Mouse (Mus musculus): Measurements from ENCODE around the gene Wdr24.

Gene Wdr24

DNA sequence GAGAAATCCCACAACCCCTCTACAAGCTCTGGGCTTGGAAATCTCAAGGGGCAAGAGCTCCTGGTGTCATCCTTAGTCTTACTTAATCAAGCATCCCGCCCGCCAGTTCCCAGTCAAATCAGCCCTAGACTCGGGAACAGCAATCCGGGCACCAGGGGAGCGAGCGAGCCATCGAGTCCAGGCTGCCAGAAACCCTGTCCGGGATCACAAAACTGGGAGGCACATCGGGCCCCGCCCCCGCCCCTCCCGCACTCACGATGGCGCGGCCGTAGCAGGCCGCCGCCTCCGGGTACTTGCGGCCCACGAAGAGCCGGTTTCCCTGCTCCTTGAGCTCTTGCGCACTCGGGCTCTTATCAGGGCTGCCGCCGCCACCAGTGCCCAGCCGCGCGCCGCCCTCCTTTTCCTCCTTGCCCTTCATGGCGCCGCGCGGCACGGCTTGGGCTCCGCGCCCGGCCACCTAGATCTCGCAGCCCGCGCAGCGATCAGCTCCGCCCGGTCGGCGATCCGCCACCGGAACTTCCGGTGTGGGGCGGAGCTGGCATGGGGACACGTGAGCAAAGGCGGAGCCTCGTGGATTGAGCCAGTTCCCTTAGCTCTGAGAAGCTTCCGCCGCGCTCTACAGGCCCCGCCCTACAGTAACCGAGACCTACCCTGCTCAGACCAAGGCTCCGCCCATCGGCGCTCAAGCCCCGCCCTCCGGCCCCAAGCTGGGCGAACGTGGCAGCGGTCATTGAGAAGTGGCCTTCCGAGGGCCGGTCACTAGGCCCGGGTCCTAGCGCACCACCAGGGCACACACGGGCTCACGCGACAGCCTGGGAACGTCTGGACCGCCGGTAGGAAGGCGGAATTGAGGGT lies 9.2 kb downstream of the Wdr24 start:
- DNase-seq, result peak; percentile 100

DNA sequence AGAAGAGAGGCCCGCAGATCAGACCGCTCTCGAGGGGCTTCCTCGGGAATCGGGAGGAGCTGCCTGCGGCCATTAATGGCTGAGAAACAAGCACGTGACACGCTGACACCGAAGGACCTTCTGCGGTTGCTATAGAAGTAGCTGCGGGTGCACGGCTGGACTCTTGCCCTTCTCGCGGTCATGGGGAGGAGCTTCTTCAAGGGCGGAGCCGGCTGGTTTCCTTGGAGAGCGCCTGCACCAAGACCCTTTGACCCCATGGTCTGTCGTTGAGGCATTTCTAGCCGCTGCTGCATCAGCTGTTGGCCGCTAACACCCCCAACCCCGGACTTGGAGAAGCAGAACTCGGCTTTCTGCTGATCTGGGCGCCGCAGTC lies 9.8 kb downstream of the Wdr24 start, which contains the start of gene Stub1:
Stub1 (minus strand) TSS at position 114 of the 373 bp plus-strand sequence.
- DNase-seq, result peak; percentile 97 to 98

DNA sequence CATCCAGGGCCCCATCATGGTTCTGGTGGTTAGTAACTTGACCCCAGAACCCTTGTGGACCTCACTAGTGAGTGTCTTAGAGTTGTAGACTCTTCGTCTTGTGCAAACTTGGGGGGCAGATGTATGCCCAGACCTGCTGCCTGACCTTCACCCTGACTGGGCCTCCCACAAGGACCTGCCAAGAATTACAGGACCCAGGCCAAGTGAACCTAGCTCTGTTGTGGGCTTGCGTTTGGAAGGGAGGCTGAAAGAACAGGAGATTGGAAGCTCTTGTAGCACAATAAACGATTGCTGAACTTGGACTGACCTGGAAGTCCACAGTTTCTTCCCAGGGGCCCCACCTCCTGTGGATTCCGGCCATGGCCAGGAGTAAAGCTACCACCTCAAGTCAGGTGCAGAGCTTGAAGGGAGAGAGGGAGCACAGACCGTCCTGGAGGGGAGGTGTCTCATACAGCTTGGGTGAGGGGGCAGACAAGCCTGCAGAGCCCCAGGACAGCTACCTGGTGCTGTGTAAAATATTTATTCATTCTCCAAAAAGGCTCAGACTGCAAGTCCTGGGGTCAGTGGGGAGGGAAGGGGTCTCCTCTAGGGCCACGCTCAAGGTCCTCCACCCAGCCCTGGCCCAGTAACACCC lies 10.7 kb downstream of the Wdr24 start:
- peak; percentile 80 to 88 for DNase-seq

DNA sequence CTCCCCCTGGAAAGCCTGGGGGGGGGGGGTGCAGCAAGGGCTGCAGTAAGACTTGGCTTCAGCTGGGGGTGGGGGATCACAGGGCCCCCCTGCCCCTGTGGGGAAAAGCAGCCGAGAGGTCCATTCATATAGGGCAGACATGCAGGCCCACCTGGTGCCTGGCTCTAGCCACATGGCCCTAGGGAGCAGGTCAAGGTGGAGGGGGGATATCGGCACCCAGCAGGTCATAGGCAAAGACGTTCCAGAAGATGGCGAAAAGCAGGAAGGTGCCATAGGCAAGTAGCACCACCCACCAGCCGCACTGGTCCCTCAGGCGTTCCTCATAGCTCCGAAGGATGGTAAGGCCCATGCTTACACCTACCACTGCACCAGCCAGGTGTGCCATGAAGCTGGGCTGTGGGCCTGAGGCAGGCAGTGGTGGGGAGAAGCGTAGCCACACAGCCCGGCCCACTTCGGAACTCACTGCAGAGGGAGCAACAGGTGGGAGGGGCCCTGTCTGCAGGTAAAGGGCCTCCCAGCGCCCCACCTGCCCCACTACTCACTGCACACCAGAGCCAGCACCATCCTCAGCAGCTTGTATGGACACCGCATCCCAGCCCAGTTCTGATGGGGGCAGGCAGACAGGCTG lies 11.3 kb downstream of the Wdr24 start:
- no peak for DNase-seq

DNA sequence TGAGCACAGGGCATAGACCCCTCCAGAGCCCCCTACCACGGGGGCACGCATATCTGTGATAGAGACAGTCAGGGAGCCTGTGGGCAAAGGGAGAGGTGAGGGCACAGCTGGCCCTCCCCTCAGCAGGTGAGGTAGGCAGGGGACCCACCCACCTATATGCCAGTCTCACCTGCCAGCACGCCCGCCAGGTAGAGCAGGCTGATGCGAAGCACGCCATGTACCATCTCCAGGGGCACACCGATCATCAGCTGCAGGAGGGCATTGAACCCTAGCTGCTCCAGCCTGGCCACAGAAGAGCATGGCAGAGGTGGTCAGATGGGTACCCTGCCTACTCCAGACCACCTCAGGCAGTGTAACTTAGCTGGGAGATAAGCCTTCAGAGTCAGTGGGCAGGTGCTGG lies 11.9 kb downstream of the Wdr24 start:
- no peak for DNase-seq

DNA sequence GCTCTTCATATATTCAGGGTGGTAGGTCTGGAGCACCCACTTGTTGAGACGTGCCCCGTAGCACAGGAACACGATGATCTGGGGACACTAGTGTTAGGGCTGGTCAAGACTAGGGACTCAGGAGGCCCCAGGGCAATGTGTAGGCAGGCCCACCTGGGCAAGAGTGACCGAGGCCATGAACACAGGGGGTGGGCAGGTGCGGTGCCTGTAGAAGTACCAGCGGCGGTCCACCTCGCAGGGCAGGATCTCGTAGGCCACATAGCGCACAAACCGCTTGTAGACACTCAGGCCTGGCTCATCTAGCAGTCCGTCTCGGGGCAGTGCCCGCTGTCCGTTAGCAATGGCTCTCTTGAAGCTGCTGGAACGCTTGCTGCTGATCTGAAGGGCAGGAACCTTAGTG lies 12.4 kb downstream of the Wdr24 start:
- DNase-seq, result no peak

DNA sequence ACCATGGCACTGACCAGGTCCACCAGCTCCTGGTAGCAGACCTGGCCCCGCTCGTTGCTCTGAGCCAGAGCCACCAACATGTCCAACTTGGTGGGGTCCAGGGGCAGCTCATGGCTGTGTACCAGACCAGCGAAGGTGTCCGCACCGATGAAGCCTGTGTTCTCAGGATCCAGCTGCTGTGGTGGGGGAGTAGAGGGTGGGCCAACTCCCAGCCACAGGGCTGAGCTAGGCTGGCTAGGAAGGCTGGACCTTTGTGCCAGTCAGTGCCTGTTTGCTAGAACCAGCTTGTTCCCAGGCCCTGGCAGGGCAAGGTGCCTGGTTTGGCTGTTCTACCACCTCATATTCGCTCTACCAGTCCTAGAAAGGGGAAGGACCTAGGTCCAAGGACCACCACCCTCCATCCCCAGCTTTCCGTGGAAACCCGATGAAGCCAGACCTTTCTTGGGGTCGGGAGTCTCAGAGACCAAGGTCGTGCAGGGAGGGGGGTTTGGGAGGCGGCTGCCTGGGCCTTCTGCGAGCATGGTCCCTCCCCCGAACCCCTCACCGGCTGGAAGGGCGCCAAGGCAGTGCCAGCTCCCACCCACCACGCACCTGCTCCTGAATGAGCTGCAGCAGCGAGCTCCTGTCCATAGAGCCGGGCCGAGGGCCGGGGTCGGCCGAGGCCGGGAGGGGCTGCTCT lies 13.1 kb downstream of the Wdr24 start:
- peak in 1 of 2 experiments; percentile 52 for DNase-seq

DNA sequence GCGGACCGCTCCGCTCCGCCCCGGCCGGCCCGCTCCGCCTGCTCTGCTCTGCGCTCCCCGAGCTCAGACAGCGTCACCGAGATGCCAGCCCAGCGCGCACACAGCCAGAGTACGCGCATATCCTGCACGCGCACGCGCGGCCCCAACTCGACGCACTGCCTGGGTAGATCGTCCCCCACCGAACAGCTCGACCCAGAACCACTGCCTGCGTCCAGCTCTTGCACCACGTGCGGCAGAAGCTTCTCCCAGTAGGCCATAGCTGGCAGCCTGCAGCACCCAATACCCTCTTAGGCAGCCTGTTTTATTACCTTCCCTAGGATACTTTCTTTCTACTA lies 13.6 kb downstream of the Wdr24 start, which contains the start of gene Rhbdl1:
Rhbdl1 (minus strand) TSS at position 220 of the 335 bp plus-strand sequence.
- peak; percentile 65 to 72 for DNase-seq

DNA sequence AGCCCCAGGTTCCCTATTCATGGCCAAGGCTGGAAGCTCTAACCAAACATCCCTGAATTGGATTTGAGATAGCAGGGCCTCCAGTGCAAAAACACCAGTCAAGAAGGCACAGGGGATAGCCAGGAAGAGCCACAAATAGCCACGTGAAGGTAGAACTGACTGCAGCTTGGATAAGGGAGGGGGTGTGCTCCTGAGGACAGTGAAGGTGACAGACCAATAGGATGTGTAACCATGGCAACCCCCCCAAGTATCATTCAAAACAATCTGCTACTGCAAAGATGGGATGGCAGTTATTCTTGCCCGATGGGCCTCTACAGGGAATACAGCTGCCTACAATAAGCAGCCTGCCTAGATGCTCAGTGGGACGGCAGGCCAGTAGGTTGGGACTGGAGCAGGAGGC lies 14.1 kb downstream of the Wdr24 start:
- no peak for DNase-seq

DNA sequence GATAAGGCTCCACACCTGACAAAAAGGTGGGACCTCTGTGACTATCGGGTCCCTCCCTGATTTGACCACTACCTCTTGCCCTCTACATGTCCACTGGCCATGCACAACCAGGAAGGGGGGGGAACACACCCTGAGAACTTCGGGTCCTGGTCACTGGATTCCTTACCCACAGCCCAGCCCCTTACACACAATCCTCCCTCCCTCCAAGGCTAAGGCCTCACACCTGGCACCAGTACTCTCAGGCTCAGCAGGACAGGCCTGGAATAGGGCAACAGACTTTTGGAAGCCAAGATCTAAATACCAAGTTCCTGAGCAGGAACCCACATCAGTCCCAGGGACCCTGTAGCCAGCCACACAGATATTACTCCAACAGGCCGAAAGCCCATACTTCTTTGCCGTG lies 15.5 kb downstream of the Wdr24 start:
- no peak for DNase-seq

DNA sequence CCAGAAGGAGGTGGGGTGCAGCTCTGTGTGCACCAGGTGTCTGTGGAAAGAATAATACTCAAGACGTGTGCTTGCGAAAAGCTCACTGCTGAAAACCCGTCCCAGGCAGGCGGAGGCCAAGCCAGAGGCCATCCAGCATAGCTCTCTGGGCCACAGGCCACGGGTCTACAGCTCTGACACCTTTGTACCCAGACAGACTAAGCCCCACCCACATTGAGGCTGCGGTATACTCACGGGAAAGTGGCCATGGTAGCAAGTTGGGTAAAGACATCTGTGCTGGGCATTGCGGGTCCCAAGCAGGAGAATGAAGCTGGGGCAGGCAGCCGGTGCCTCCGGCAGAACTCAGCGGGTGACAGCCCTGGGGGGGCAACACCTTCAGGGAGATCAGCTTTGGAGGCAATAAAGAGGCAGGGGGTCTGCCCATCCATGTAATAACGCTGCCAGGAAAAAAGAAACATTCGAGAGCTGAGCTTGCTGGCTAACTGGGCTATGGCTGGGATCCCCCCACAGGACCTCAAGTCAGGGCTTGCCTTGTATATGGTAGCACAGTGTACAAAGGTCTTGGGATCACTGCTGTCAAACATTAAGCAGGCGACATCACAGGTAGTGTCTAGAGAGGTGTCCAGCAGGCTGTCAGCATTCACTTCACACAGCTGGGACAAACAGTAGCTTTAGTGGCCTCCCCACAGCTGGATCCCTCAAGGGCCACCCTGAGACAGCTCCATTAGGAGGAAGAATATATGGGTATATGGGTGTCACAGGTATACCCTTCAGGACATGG lies 16.2 kb downstream of the Wdr24 start:
- peak; percentile 69 to 70 for DNase-seq

DNA sequence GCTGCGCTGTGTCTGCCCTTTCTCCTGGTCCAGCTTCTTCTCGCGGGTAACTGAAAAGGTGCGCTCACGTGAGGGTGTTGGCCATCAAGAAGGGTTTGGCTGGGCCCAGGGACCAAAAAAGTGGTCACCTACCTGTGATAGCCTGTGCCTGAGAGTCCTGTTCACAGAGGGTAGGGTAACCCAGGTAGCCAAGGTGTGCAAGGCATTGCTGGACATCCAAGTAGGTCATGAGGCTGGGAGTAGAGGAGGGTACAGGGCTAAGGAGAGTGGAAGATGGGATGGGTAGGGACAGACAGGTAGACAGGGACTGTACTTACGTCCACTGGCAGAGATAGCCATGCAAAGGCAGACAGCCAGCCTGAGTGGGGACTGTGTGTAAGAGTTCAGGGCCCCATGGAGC lies 17.1 kb downstream of the Wdr24 start:
- DNase-seq, result no peak

DNA sequence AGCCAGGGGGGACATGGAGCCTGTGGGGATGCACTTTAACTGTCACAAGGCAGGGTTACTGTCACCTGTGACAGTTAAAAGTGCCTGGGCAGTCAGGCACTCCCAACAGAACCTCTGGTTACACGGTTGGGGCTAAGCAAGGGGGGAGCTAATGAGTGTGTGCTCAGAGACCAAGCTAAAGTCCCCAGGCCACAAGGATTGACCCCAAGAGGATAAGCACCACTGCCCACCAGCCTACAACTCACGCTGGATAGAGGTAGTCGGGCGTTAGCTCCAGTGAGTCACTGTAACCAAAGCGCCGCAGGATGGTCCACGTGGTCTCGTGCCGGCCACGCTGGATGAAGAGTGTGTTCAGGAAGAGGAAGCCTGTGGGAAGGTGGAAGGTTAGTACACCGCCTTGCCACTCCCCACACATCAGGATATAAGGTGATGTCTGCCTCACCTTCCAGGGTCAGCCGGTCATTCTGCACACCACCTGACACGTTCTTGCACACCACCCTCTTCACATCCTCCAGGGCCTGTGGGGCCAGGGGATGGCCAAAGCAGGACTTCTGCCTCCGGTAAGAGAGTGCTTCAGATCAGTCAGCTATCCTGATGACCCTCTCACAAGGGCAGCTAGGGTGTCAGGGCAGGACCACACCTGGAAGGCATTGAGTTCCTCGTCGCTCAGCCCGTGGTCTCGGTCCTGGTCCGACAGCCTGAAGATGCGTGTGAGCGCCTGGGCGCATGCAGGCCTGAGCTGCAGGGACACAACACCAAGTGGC lies 17.9 kb downstream of the Wdr24 start, which contains the start of gene Gm20683:
Gm20683 (minus strand) TSS at position 647 of the 764 bp plus-strand sequence.
- no peak for DNase-seq

DNA sequence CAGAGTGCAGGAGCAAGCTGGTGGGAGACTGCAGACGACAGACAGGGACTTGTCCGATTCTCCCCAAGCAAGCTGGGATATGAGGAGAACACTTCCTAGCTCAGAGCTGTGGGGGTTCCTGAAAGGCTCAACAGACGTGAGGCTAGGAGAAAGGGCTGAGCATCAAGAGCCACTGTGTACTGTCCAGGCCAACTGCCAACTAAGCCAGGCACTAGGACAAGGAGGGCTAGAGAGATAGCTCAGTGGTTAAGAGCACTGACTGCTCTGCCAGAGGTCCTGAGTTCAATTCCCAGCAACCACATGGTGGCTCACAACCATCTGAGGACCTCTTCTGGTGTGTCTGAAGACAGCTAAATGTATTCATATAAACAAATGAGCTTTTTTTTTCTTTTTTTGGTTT lies 19.1 kb downstream of the Wdr24 start:
- no peak for DNase-seq

DNA sequence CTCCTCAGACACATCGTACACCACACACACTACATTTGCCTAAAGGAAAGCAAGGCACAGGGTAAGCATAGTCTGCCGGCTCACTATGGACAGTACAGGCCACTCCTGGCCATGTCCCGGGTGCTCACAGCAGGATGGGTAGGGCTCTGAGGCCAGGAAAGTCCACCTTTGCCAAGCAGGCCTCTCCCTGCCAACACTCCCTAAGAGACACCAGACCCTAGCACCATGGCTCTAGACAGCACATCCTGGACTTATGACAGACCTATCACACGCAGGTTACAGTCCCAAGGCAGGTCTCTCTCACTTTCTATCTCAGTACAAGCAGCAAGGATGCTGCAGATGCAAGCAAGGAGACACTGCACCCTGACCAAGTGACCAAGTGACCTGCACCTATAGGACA lies 19.7 kb downstream of the Wdr24 start:
- no peak for DNase-seq

DNA sequence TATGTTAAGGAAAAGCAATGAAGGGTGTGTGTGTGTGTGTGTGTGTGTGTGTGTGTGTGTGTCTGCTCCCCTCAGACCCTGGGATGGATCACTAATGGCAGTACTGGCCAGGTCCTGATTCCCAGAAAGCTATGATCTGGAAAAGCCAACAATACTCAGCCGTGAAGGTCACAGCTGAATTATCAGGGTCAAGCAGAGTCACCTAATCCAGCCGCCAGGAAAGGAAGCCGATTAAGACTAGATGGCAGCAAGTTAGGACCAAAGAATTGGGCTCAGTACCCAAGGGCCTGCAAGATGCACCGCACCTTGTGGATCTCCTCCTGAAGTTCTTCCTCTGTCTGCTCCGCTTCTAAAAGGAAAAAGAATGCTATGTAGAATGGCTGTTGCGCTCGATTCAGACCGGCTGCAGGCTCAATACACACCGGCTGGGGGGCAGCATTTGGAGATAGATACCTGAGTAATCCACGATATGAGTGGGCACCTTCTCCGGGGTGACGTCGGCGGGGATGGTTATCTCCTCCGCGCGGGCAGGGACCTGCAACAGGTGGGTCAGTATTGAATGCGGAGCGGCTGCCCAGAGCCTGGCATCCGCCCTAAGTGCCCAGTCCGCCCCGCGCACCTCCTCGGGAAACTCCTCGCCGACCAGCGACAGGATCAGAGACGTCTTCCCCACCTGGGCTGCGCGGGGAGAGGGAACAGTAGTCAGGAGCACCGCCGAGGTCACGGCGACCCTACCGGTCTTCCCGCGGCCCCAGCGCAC lies 20.4 kb downstream of the Wdr24 start:
- peak in 1 of 2 experiments; percentile 35 for DNase-seq

DNA sequence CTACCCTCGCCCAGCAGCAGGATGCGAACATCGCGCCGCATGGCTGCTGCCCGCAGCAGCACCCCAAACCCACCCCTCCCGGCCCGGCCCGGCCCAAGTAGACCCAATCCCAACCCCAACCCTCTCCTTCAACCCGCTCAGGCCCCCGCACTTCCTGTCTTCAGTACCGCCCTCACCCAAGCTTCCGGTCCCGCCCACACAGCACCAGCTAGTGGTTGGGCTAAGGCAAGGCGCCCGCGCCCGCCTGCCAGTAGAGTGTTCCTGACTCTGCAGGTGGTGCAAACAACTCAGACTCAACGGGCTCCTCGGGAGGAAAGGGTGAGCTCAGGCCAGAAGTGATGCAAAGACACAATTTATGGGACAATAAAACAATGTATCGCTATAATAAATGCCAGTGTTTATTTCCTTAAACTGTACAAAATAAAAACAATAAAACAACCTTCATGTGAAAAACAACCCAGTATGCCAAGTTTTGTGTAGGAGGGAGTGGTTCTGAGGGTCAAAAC lies 21.0 kb downstream of the Wdr24 start, which contains the start of gene Rhot2:
Rhot2 (minus strand) TSS at position 456 of the 506 bp plus-strand sequence.
- DNase-seq, result peak; percentile 95 to 96

DNA sequence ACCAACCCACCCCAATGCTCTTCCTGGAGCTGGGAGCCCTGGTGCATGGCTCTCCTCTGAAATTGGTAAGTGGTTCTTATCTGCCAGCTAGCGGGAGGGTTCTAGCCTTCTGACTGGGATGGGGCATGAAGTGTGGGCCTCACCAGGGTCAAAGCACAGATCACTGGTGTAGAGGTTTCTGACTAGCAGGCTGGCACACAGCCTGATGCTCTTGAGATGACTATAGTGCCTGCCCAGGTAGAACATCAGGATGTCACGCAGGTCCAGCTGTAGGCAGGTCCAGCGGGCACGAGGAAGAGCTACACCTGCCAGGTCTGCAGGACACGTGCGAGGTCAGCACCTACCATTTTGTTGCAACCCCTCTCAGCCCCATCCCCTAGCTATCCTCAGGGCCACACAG lies 36.8 kb downstream of the Wdr24 start:
- DNase-seq, result no peak

DNA sequence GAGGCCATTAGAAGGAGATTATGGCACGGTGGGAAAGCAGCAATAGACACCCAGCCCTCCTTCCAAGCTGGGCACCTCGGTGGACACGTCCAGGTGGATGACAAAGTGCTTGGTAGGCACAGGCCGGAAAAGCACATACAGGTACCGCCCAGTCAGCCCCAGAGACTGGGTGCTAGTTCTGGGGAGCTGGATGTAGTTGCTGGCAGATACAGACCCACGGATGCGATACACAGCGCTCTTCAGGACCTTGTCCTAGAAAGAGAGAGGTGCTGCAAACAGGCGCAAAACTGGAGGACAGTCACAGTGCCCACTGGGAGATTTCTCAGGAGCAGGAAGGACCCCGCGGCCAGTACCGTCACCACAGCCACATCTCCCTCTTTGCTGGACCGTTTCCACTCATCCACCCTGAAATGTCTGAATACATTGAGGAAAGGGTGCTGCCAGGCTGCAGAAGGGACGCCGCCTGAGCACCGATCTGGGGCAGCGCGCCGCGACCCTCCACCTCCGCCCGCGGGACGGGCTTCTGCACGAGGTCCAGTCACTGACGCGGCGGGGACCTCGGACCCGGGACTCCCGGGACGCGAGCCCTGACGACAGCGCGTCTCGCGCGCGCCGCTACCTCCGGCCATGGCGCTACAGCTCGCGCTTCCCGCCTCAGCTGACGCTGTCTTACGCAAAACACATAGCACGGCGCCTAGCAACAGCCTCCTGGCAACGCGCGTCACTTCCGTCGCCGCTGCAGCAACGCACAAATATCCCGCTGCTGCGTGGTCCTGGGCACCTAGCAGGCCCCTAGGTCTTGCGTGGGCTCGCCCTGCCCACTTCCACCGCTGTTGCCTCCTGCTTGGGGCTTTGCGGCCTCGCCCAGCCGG lies 37.6 kb downstream of the Wdr24 start, which contains the start of gene Wdr90:
Wdr90 (minus strand) TSS at position 670 of the 872 bp plus-strand sequence.
- DNase-seq, result peak; percentile 89 to 90

All from kidney, adult 8-10 months (tissue).